Mouse (Mus musculus): ENCODE results near the gene Myoc. TPM values are rescaled to one million over a fixed set of nuclear protein-coding genes. Genes with fewer than 3 reads are reported as not detected.

The Myoc gene
- polyA plus RNA-seq, 2 experiments = 0.01 TPM; not detected in 1

GRCm38 (mm10) chr1:162636516-162636915, 2.4 kb upstream of the Myoc start:
- Histone ChIP-seq H3K4me1 (replicated peaks; ENCODE audit: control insufficient read depth in 2 of 2, insufficient read depth in 2 of 2, low read length in 1 of 2) (no peaks in the 10 kb centered on the region), H3K27ac (no peak overlapping the region), H3K27me3 (ENCODE audit: control insufficient read depth, insufficient read depth, low read length) (no peaks in the 10 kb centered on the region), H3K4me3 (ENCODE audit: insufficient read depth in 1 of 2, low read depth in 2 of 2, low read length in 2 of 2) (no peak overlapping the region), H3K9ac (replicated peaks) (no peak overlapping the region), H3K36me3 (replicated peaks; ENCODE audit: control insufficient read depth, insufficient read depth, low read depth) (no peaks in the 10 kb centered on the region), H3K9me3 (ENCODE audit: control insufficient read depth, low read length) (no peaks in the 10 kb centered on the region), H3K4me2 (ENCODE audit: low read depth) (no peak overlapping the region)
- DNase-seq (ENCODE audit: low read depth in 3 of 3, low spot score in 3 of 3) (no peak), ATAC-seq (ENCODE audit: insufficient read depth) (no peak)
- WGBS (ENCODE audit: insufficient replicate concordance) = 59% methylated on average over 3 of the region's 3 CpGs
- TF ChIP-seq EP300 (IDR thresholded peaks at IDR 0.05; ENCODE audit: low read depth) (no peak), CTCF (IDR thresholded peaks at IDR 0.05; ENCODE audit: low read depth) (no peak)

GRCm38 (mm10) chr1:162638535-162638934, 420 bp upstream of the Myoc start:
- no peaks in the 10 kb centered on the region for H3K36me3 ChIP-seq (replicated peaks; ENCODE audit: control insufficient read depth, insufficient read depth, low read depth)
- no peaks in the 10 kb centered on the region for H3K27me3 ChIP-seq (ENCODE audit: control insufficient read depth, insufficient read depth, low read length)
- no peak overlapping the region for H3K27ac ChIP-seq
- H3K9me3 ChIP-seq (ENCODE audit: control insufficient read depth, low read length) = no peaks in the 10 kb centered on the region
- no peak for TF ChIP-seq EP300 (IDR thresholded peaks at IDR 0.05; ENCODE audit: low read depth)
- TF ChIP-seq CTCF (IDR thresholded peaks at IDR 0.05; ENCODE audit: low read depth) = no peak
- no peak for ATAC-seq (ENCODE audit: insufficient read depth)
- no peak overlapping the region for H3K4me2 ChIP-seq (ENCODE audit: low read depth)
- no peak overlapping the region for H3K9ac ChIP-seq (replicated peaks)
- H3K4me3 ChIP-seq (ENCODE audit: insufficient read depth in 1 of 2, low read depth in 2 of 2, low read length in 2 of 2) = no peak overlapping the region
- H3K4me1 ChIP-seq (replicated peaks; ENCODE audit: control insufficient read depth in 2 of 2, insufficient read depth in 2 of 2, low read length in 1 of 2) = no peaks in the 10 kb centered on the region
- 69% methylated on average over 4 of the region's 4 CpGs for WGBS (ENCODE audit: insufficient replicate concordance)
- no peak for DNase-seq (ENCODE audit: low read depth in 3 of 3, low spot score in 3 of 3)

GRCm38 (mm10) chr1:162639861-162640260, 906 bp downstream of the Myoc start:
- H3K27me3 ChIP-seq (ENCODE audit: control insufficient read depth, insufficient read depth, low read length) = no peaks in the 10 kb centered on the region
- H3K9ac ChIP-seq (replicated peaks) = no peak overlapping the region
- H3K9me3 ChIP-seq (ENCODE audit: control insufficient read depth, low read length) = no peaks in the 10 kb centered on the region
- no peak for ATAC-seq (ENCODE audit: insufficient read depth)
- no peaks in the 10 kb centered on the region for H3K36me3 ChIP-seq (replicated peaks; ENCODE audit: control insufficient read depth, insufficient read depth, low read depth)
- TF ChIP-seq EP300 (IDR thresholded peaks at IDR 0.05; ENCODE audit: low read depth) (no peak), CTCF (IDR thresholded peaks at IDR 0.05; ENCODE audit: low read depth) (no peak)
- H3K4me2 ChIP-seq (ENCODE audit: low read depth) = no peak overlapping the region
- 72% methylated on average over 1 of the region's 1 CpGs for WGBS (ENCODE audit: insufficient replicate concordance)
- DNase-seq (ENCODE audit: low read depth in 3 of 3, low spot score in 3 of 3) = no peak
- H3K4me3 ChIP-seq (ENCODE audit: insufficient read depth in 1 of 2, low read depth in 2 of 2, low read length in 2 of 2) = no peak overlapping the region
- no peak overlapping the region for H3K27ac ChIP-seq
- H3K4me1 ChIP-seq (replicated peaks; ENCODE audit: control insufficient read depth in 2 of 2, insufficient read depth in 2 of 2, low read length in 1 of 2) = no peaks in the 10 kb centered on the region

- no peak overlapping the region for H3K9ac ChIP-seq (replicated peaks)
- H3K4me1 ChIP-seq (replicated peaks; ENCODE audit: control insufficient read depth in 2 of 2, insufficient read depth in 2 of 2, low read length in 1 of 2) = no peaks in the 10 kb centered on the region
- DNase-seq (ENCODE audit: low read depth in 3 of 3, low spot score in 3 of 3) (no peak), ATAC-seq (ENCODE audit: insufficient read depth) (no peak)
- H3K27ac ChIP-seq = no peak overlapping the region
- no peaks in the 10 kb centered on the region for H3K9me3 ChIP-seq (ENCODE audit: control insufficient read depth, low read length)
- WGBS (ENCODE audit: insufficient replicate concordance) = 55% methylated on average over 3 of the region's 3 CpGs
- no peak overlapping the region for H3K4me3 ChIP-seq (ENCODE audit: insufficient read depth in 1 of 2, low read depth in 2 of 2, low read length in 2 of 2)
- TF ChIP-seq CTCF (IDR thresholded peaks at IDR 0.05; ENCODE audit: low read depth) (no peak), EP300 (IDR thresholded peaks at IDR 0.05; ENCODE audit: low read depth) (no peak)
- H3K27me3 ChIP-seq (ENCODE audit: control insufficient read depth, insufficient read depth, low read length) = no peaks in the 10 kb centered on the region
- no peak overlapping the region for H3K4me2 ChIP-seq (ENCODE audit: low read depth)
- no peaks in the 10 kb centered on the region for H3K36me3 ChIP-seq (replicated peaks; ENCODE audit: control insufficient read depth, insufficient read depth, low read depth)
Observed at GRCm38 (mm10) chr1:162642591-162642990, 3.6 kb downstream of the Myoc start.

GRCm38 (mm10) chr1:162643752-162644151, 4.8 kb downstream of the Myoc start:
- H3K27ac ChIP-seq = no peak overlapping the region
- no peaks in the 10 kb centered on the region for H3K27me3 ChIP-seq (ENCODE audit: control insufficient read depth, insufficient read depth, low read length)
- H3K4me2 ChIP-seq (ENCODE audit: low read depth) = no peak overlapping the region
- WGBS (ENCODE audit: insufficient replicate concordance) = 39% methylated on average over 4 of the region's 4 CpGs
- no peak overlapping the region for H3K9ac ChIP-seq (replicated peaks)
- no peak for DNase-seq (ENCODE audit: low read depth in 3 of 3, low spot score in 3 of 3)
- no peak for TF ChIP-seq CTCF (IDR thresholded peaks at IDR 0.05; ENCODE audit: low read depth)
- TF ChIP-seq EP300 (IDR thresholded peaks at IDR 0.05; ENCODE audit: low read depth) = no peak
- H3K36me3 ChIP-seq (replicated peaks; ENCODE audit: control insufficient read depth, insufficient read depth, low read depth) = no peaks in the 10 kb centered on the region
- no peak for ATAC-seq (ENCODE audit: insufficient read depth)
- no peaks in the 10 kb centered on the region for H3K9me3 ChIP-seq (ENCODE audit: control insufficient read depth, low read length)
- no peak overlapping the region for H3K4me3 ChIP-seq (ENCODE audit: insufficient read depth in 1 of 2, low read depth in 2 of 2, low read length in 2 of 2)
- no peaks in the 10 kb centered on the region for H3K4me1 ChIP-seq (replicated peaks; ENCODE audit: control insufficient read depth in 2 of 2, insufficient read depth in 2 of 2, low read length in 1 of 2)
